Mouse (Mus musculus) lung, postnatal 36 days (tissue): ENCODE data around the gene Gpr68.

Experiments
- DNase-seq: peaks from one replicate; pipeline ENCODE4 v3.0.0; 2022; ENCODE audit warnings: mixed read lengths

Gpr68 gene

DNA sequence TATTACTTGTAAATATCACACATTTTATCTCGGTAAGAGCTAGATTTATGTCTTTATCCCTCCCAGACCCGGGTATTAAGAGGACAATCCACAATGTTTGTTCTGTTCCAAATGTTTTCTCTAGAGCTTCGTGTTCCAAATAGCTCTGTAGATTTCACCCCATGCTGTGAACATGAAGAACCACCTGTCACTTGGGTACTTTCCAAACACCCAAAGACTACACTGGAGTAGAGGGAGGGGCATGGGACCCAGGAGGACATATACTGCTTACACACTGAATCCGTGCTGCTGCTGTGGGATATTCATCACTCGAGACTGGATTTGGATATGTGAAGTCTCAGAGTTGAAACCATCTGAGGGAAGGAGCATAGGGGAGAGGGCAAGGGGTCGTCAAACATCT is 1.8 kb upstream of the Gpr68 start:
- no peak for DNase-seq

DNA sequence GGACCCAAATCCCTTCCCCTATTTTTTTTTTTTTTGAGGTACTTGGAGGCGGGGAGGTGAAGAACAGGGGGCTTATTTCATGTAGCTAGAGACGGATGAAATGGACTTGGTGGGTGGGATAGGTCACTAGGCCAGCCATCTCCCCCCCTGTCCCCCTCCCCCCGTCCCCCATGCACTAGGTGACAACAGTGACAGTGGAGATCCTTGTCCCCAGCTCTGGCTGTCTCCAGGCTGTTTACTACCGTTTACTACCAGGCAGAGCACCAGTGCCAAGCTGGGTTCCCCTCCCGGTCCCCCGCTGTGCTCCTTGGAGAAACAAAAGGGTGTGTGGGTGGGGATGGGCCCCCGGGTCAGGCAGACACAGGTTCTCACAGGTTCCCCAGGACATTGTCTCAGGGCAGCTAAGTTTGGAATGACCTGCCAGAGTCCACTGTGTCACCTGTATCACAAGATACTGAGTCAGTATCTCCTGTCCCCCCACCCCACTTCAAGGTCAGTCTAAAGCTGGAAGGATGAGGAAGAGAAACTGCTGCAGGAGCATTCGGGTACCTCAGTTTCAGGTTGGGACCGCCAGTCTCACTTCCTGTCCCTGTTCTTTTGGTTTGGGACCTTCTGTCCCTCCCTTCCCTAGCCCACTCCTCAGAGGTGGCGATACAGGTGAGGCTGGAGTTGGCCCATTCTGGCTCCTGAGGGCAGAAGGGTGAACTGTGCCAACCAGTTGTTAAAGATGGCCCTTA is 468 bp upstream of the Gpr68 start:
- DNase-seq: no peak

DNA sequence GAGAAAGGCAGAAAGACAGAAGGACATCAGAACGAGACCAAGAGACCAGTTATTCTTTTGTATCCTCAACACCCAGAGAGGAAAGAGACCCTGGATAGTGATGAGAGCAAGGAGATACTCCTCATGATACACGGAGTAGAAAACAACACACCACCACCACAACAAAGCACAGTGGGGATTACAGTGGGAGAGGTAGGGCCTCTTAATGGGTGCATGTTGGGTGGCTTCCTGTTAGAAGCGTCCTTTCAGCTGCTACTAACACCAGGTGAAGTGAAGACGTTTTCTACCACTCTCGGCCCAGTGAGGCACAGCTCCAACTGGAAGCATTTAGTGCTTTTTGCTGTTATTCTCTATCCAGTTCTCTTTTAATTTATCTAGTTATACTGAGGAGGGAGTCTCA is 1.1 kb downstream of the Gpr68 start:
- no peak for DNase-seq

DNA sequence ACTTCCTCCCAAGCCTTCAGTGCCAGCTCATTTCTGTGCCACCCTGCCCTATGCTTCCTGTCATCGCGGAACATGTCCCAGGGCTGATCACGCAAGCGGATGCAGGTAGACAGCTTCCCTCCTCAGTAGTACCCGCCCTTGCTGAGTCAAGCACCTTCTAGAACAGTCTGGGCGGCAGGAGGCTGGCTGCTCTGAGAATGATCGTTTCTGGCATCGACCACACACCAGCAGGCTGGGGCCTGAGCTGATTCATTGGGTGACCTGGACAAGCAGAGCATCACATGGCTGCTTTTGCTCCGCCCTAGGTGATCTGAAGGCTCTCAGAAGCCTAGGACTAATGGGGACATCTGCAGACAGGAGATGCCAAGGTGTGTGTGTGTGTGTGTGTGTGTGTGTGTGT is 4.2 kb downstream of the Gpr68 start:
- peak; percentile 36 for DNase-seq

DNA sequence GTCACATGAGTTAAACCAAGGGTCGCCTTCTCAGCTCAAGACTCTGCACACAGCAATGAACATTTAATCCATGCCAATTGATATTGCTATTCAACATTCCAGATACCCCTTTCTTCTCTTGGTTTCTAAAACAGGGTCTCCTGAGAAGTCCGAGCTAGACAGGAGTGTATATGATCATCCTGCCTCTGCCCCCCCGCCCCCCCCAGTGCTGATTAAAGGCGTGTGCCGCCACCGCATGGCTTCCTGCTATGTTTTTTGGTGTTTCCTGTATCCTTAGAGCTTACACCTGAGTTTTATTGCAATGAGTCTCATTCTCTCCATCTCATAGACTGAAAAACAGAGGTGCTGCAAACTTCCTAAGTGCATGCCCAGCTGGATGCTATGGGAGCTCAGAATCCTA is 6.6 kb downstream of the Gpr68 start:
- no peak for DNase-seq

DNA sequence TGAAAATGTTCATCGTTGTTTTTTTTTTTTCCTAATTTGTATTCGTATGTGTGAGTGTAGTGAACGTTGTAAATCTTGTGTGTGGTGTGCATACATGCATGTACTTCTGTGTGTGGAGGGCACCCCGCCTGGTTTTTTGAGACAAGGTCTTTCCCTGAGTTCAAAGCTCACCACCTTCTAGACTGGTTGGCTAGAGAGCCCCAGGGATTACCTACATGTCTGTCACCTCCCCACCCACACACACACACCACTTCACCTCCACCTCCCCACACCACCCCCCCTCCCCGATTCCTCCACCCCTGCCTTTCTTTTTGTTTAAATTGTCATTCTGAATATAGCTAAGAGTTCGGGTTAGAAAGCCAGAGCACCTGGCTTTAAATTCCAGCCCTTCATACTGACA is 7.1 kb downstream of the Gpr68 start:
- no peak for DNase-seq

DNA sequence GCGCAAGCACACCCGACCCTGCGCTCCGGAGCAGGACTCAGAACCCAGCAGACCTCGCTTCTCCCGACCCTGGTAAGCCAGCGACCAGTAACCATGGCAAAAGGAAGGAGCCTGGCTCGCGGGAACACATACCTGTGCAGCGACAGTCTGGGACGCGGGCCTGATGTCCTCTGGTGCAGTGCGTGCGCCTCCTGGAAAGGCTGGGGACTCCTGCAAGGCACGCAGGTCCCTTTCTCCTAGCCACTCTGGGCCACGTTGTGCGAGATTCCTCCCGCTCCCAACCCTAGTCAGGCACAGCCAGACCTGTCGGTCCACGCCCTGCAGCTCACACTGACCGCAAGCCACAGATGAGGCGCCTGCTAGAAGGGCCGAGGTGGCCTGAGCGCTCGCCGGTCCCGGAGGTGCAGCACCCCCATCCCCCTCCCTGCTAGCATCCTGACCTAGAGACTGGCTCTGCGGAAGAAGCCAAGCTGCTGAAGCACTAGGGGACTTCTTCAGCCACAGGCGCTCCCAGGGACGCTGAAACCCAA is 8.8 kb downstream of the Gpr68 start:
- DNase-seq: no peak

DNA sequence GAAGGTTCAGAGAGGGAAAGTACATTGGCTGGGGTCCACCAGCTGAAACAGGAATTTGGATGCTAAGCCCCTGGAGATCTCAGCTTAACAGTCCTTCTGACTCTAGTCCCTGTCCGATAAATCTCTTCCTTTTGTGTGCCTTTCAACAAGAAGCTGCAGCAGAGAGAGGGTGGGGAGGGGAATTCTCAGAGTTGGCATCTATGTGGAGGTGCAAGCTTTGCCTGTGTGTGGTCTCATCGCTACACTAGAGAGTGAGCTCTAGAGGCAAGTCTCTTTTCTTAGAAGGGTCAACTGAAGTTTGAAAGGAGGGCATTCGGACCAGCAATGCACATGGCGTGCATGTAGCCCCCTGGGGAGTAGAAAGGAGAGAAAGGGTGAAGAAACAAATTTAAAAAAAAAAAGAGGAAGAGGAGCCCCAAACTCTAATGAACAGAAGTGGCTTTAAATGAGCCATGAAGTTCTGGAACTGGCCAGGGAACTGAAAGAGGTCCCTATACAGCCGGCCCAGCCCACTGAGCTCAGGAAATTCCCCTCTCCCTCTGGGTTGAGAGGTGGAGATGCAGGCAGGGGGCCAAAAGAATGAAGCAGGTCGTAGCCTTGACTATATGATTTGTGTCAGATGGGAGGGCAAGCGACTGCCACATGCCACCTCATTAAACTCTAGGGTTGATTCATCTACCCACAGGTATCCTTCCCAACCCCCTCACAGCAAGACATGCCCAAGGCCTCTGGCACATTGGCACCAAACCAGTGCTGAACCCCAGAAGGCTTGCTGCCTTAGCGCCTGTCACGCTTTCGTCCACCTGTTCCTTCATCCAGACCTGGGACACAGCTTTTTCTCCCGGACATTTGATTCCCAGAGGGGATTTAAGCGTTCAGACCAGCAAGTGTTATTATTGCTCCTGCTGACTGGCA is 10.0 kb downstream of the Gpr68 start:
- DNase-seq: no peak

DNA sequence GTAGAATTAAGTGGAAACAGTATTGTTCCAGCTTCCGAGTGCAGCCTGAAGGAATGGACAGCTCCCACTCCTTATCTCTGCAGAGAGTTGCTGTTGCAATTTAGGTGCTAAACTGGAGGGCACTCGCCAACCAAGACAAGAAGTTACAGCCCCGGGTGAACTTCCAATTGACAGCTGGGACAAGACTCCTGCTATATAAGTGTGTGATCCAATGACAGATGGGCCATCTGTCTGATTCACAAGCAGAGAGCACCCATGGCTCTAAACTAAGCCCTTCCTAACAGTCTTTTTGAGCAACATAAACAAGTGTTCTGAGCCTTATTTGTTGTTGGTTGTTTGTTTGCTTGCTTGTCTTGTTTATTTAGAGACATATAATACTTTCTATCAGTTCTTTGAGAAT is 11.3 kb downstream of the Gpr68 start:
- no peak for DNase-seq

DNA sequence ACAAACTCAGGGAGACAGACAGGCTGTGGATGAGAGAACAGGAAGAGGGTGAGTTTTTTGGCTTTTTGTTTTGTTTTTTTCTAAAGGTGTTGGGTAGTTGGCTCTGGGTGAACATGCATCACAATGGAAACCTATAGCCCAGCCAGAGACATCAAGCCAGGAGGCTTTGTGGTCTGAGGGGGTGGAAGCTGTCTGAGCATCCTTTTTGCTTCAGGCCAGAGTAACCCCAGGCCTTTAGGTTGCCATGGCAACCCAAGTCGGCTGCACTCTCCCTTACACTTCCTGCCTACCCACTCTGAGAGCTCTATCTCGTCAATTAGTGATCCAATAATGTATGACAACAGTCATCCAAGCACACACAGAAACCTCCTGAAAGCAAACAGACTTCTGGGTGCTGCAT is 12.5 kb downstream of the Gpr68 start:
- no peak for DNase-seq

DNA sequence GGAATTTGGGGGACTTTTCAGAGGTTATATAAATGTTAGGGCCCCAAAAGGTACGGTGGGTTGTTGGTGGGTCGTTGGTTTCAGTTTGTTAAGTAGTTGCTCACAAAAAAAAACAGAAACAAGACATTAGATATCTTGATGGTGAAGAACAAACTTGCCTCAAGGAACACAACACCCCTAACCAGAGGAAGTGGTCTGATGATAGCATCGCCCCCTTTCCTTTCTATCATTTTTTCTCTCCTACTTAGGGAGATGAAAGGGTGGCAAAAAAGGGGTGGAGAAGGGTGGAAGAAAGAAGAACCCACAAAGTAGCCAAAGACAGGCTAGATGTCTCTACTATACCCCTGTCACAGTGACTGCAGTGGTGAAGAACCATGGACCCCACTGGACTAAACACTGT is 17.4 kb downstream of the Gpr68 start:
- DNase-seq: no peak

DNA sequence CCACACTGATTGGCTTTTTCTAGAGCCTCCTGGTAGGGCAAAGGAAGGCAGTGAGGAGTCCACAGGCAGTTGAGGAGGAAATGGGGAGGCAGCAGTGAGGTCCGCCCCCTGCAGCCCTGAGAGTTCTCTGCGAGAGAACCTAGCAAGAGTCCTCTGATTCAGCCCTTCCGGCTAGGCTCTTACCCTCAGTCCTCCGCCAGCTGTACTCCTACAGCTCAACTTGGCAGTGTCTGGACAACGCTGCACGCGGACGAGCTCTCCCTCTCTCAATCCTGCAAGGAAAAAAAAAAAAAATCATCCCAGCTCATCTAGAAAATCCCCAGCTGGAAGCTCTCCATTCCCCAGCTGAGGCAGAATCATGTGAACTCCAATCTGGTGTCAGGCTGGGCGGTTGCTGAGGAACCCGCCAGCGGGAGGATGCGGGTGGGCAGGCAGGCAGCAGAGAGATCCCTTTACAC is 20.2 kb downstream of the Gpr68 start:
- peak; percentile 26 for DNase-seq

DNA sequence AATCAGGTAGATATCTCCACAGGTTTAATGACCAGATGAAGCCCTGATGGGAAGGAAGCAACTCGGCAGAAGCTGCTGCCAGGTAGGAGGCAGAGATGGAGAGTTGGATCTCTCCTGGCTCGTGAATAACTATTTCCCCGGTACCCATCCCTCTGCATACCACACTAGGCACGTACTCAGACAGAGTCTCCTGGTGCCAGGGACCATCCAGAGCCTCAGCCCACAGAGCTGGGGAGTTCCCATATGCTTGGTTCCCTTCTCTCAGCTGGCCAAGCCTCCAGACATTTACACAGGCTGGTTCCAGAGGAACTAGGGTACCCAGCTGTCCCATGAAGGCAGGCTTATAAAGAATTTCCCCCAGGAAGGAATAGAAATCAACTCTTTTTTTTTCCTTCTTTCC is 21.1 kb downstream of the Gpr68 start:
- DNase-seq: no peak

DNA sequence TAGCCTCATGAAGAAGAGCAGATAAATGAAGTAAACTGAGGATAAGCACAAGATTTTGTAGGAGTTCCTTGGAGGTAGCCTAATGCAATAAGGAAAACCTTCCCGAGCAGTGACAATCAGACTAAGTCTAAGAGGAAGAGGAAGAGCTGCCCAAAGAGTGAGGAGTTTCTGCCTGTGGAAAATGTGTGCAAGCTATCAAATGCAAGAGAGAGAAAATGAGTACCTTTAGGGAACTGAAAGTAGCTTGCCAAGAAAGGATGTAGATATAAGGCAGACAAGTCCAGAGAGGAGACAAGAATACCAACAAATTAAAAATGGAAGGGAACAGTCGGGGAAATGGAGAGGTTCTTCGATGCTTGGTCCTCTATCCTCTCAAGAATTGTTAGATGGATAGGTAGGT is 22.4 kb downstream of the Gpr68 start:
- no peak for DNase-seq

DNA sequence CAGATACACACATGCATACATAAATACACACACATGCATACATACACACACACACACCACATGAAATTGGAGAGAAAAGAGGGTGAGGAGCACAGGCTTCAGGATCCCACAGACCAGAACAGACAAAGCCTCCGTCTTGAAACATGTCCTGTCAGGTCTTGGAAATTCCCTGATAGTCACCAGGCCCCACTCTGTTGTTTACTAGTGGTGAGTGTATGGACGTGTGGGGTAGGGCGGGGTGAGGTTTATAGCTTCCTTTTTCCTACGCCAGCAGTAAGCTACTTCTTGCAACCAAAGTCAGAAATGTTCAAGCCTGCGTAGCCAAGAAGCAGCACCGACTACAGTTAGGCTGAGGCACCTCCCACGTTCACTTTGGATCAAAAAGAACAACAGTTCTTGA is 24.8 kb downstream of the Gpr68 start:
- DNase-seq: peak; percentile 49

DNA sequence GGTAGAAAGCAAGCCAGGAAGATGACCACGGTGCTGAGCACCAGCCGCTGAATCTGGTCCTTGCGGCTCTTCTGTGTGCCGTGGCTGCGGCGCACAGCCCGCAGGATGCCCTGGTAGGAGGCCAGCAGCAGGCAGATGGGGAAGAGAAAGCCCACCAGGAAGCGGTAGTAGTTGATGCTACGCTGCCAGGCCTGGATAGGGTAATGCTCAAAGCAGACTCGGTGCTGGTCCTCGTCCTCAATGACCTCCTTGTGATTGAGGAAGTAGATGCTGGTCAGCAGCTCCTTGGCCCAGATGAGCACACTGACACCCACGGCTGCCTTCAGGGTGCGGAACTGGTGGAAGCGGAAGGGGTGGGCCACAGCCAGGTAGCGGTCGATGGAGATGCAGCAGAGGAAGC is 29.4 kb downstream of the Gpr68 start:
- peak; percentile 38 for DNase-seq

DNA sequence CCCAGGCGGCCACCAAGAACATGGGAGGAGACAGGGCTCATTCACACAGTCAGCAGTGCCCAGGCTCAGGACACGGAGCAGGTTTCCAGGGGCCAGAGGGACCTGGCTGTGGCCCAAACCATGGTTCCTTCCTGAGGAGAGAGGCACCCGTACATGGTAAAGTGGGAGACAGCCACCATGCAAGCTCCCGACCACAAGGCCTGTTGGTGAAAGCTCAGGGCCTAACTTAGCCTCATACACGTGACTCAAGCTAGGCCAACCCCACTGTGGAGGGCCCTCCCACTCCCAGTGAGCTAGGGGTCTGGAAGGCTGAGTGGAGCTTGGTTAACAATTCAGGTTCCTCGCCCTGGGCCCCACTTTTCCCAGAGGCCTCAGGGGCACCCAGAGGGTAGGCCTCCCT is 30.1 kb downstream of the Gpr68 start:
- DNase-seq: no peak

DNA sequence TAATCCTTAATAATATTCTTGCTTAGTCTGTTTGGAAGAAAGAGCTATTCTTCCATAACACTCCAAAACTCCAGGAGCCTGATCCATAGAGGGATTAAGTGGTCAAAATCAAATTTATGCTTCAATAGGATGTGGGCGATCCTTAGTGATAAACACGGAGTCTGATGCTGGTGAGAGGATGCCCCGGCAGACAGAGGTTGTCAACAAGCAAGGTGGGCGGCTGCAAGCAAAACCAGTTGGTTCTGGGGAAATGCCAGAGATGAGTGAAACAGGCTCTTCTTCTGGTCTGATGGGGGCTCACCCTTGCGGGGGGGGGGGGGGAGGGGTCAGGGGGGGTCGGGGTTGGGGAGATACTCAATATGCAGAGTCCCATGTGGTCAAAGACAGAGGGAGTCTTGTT is 32.0 kb downstream of the Gpr68 start:
- DNase-seq: no peak

DNA sequence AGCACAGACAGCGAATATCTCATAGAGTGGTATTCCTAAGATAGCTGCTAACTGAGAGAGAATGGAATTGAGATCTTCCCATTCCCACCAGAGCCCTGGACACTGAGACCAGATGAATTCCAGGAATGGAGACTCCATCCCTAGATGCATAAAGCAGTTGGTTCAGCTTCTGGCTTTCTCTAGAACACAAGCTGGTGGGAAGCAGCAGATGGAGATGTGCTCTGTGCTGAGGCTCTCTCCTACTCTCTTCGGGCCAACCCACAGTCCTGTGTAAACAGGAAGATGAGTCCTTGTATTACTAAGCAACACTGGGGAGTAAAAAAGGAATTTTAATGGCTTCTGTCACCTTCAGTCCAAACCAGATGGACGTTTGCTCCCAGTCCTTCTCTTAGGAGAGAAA is 32.4 kb downstream of the Gpr68 start:
- no peak for DNase-seq

DNA sequence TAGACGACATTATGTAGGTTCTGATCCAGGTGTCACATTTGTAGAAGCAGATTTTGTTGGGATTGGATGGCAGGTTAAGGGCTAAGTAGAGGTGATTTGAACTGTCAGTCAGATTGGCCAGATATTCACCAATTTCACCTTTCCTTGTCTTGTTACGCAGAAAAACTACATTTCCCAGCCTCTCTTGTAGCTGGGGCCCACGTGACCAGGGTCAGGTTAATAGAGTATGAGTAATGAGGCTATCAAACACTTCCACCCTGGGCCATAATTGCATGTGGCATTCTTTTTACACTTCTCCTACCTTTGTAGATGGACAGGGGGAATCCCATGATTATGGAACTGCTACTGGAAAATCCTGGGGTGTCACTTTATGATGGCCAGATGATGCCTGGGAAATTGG is 34.4 kb downstream of the Gpr68 start:
- DNase-seq: no peak

DNA sequence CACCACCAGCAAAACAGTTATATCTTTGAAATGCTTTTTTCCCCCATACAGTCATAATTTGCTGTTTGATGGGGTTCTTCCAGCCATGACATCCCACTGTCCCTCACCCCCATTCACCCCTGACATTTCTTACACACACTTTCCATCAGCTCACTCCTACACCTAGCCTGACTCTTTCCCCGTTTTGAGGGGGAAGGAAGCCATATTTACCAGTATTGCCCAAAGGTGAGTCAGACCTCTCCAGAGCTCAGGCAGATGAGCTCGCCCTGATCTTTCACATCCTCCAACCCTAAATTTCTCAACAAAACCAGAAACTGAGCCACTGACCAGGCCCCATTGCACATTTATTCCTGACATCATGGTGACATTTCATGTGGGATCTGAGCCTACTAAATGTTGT is 36.2 kb downstream of the Gpr68 start:
- no peak for DNase-seq

DNA sequence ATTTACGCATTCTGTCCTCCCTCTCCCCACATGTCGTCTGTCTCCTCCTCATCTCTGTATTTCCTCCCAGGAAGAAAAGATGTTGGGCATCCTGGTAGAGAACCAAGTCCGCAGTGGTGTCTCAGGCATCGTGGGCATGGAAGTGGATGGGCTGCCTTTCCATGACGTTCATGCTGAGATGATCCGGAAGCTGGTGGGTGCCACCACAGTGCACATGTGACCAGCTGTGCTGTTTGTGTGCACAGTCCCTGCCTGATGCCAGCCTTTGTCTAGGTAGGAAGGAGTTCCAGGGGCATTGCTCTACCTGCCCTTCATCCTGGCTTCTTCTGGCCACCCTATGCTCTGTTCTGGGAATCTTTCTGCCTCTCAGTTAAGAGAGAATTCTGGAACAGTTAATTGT is 36.8 kb downstream of the Gpr68 start:
- no peak for DNase-seq

DNA sequence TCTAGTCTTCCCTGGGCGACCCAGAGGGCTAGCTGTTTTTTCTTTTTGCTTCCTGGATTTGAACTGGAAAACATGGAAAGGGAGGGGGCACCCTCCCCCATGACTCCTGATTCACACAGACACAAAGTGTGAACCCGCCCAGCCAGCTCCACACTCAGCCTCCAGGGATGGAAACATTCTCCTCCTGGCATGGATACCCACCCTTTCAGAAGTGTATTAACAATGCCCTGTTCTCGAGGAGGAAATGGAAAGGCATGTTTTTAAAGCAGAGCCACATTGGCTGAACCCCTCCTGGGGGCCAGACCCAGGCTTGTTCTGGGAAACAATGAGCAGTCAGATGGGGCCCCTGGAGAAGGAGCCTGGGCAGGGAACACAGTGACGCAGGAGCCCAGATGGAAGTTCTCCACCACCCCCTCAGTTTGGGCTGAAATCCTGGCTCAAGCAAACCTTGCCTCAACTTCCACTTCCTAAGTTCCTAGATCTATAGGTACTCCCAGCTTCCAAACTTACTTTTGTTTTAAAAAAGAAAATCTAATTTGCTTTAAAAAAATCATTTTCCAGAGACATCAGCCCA is 39.9 kb downstream of the Gpr68 start:
- no peak for DNase-seq

DNA sequence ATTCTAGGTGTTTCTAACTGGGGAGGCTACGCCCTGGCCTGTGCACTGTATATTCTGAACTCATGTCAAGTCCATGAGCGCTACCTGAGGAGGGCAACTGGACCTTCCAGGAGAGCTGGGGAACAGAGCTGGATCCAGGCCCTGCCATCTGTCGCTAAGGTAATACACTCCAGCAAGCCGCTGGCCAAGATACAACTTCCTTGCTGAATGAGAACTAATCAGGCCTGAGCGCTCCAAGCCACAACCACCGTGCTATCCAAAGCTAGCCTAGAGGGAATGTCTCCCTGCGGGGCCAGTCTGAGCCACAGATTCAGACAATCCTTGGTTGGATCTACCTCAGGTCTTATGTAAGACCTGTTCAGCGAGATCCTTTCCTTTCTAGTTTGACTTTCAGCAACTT is 40.9 kb downstream of the Gpr68 start:
- DNase-seq: no peak
